Mouse (Mus musculus): Measurements from ENCODE around the gene Ctdsp2. TPM values are rescaled to one million over a fixed set of nuclear protein-coding genes. Genes with fewer than 3 reads are reported as not detected.

The Ctdsp2 gene
- 43.1 and 46.7 TPM in 2 replicates for polyA plus RNA-seq (2015; fragmentation: Nextera tagmentation; extraction: Ambion mirVana)

DNA sequence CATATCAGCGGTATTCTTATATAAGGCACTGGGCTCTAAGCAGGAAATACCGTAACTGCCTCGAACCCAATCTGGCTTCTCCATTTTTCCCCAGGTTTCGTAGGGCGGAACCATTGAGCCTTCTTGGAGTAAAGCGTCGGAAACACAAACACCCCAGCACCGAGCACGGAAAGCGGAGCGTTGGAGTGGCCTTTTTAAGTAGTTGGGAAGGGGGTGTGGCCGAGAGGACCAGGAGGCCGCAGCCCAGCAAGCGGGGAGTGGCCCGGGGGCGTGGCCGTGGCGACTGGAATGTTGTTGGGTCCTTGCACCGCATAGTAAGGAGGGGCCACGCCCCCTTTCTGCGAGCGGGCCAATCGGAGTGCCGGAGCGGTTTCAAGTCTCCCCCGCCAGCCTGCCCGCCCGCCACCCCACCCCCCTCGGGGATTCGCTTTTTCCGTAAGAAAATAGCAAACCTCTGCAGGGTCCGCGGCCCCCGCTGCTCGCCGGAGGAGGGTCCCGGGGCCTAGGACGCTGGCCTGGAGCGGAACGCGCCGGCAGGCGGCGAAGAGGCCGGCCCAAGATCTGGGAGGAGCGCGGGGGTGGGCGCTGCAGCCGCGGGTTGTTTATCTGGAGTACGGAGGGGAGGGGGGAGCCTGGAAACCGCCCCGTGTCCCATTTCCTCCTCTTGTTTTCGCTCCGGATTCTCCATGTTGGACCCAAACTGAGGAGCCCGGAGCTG is at the start of gene Ctdsp2:
Ctdsp2 (plus strand) TSS at position 441 of the 718 bp plus-strand sequence.
- peak within 1 kb of the TSS; percentile 99 for H3K9ac ChIP-seq (ENCODE audit: low read depth, low read length)
- no peaks in the 10 kb centered on the region for H3K36me3 ChIP-seq (ENCODE audit: control insufficient read depth, insufficient read depth)
- peak; percentile 91 for ATAC-seq
- peaks cover 29% of the 10 kb centered on the region for H3K4me1 ChIP-seq (replicated peaks; ENCODE audit: control insufficient read depth, insufficient read depth, low read length)
- peak; percentile 46 for TF ChIP-seq CTCF (IDR thresholded peaks at IDR 0.05; ENCODE audit: low read depth)
- WGBS = under 1% methylated on average over 49 of the region's 56 CpGs
- peak within 1 kb of the TSS; percentile 100 for H3K27ac ChIP-seq (ENCODE audit: low read depth, low read length)
- H3K27me3 ChIP-seq (replicated peaks; ENCODE audit: control insufficient read depth, insufficient read depth, low read length) = no peaks in the 10 kb centered on the region
- H3K9me3 ChIP-seq (ENCODE audit: control insufficient read depth) = no peaks in the 10 kb centered on the region
- H3K4me2 ChIP-seq (replicated peaks; ENCODE audit: low read depth) = peak within 1 kb of the TSS; percentile 73
- H3K4me3 ChIP-seq (ENCODE audit: low read depth, low read length) = peak within 1 kb of the TSS; percentile 100

DNA sequence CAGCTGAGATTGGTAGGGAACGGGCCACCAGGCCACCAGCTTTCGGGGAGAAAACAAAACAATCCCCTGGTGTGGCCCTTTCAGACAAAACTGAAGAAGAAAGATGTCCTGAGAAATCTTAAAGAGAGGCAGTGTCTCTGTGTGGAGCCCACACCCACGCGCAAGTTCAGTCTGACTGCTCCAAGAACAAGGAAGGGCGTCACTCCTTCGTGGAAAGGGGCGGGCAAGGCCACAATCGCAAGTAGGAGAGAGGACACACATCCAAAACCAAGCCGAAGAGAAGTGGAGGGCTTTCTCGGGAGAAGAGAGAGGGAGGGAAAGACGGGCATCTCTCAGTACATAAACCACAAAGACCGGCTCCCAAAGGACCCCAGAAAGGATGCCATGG is 49.7 kb upstream of the Ctdsp2 start:
- TF ChIP-seq CTCF (IDR thresholded peaks at IDR 0.05; ENCODE audit: low read depth) = no peak
- 23% methylated on average over 12 of the region's 12 CpGs for WGBS
- Histone ChIP-seq H3K4me2 (replicated peaks; ENCODE audit: low read depth) (peak overlapping the region; percentile 86), H3K27me3 (replicated peaks; ENCODE audit: control insufficient read depth, insufficient read depth, low read length) (no peaks in the 10 kb centered on the region), H3K9ac (ENCODE audit: low read depth, low read length) (peak overlapping the region; percentile 65; the same call in 1 of the 2 replicates), H3K4me1 (replicated peaks; ENCODE audit: control insufficient read depth, insufficient read depth, low read length) (peaks cover 24% of the 10 kb centered on the region), H3K36me3 (ENCODE audit: control insufficient read depth, insufficient read depth) (no peaks in the 10 kb centered on the region), H3K4me3 (ENCODE audit: low read depth, low read length) (peak overlapping the region; percentile 46), H3K9me3 (ENCODE audit: control insufficient read depth) (no peaks in the 10 kb centered on the region), H3K27ac (ENCODE audit: low read depth, low read length) (peak overlapping the region; percentile 94)
- ATAC-seq = peak; percentile 12; the same call in 1 of the 2 replicates

DNA sequence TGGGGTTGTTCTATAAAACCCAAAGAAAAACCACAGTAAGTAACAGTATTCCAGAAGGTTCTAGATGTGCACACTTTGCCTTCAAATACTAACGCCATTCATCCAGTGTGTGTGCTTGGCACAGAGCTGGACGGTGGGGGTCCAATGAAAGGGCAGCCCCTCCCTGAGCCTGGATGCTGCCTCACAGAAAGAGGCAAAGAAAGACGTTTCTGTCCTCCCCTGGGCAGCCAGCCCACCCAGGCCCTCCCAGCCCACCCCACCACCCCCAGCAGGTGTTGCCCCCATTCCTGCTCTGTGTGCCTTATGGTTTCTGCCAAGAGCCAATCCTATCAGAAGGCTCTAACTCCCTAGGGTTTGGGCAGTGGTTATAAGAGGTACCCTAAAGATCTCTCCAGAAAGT is 49.0 kb upstream of the Ctdsp2 start:
- Histone ChIP-seq H3K27me3 (replicated peaks; ENCODE audit: control insufficient read depth, insufficient read depth, low read length) (no peaks in the 10 kb centered on the region), H3K36me3 (ENCODE audit: control insufficient read depth, insufficient read depth) (no peaks in the 10 kb centered on the region), H3K9me3 (ENCODE audit: control insufficient read depth) (no peaks in the 10 kb centered on the region), H3K9ac (ENCODE audit: low read depth, low read length) (no peak overlapping the region), H3K4me1 (replicated peaks; ENCODE audit: control insufficient read depth, insufficient read depth, low read length) (peaks cover 29% of the 10 kb centered on the region), H3K4me3 (ENCODE audit: low read depth, low read length) (no peak overlapping the region), H3K27ac (ENCODE audit: low read depth, low read length) (peak overlapping the region; percentile 94; the same call in 1 of the 2 replicates), H3K4me2 (replicated peaks; ENCODE audit: low read depth) (0 out of 2 replicates have a peak overlapping the region, but pooled peaks have one; percentile 86)
- no peak for ATAC-seq
- TF ChIP-seq CTCF (IDR thresholded peaks at IDR 0.05; ENCODE audit: low read depth) = no peak
- 63% methylated on average over 3 of the region's 3 CpGs for WGBS

DNA sequence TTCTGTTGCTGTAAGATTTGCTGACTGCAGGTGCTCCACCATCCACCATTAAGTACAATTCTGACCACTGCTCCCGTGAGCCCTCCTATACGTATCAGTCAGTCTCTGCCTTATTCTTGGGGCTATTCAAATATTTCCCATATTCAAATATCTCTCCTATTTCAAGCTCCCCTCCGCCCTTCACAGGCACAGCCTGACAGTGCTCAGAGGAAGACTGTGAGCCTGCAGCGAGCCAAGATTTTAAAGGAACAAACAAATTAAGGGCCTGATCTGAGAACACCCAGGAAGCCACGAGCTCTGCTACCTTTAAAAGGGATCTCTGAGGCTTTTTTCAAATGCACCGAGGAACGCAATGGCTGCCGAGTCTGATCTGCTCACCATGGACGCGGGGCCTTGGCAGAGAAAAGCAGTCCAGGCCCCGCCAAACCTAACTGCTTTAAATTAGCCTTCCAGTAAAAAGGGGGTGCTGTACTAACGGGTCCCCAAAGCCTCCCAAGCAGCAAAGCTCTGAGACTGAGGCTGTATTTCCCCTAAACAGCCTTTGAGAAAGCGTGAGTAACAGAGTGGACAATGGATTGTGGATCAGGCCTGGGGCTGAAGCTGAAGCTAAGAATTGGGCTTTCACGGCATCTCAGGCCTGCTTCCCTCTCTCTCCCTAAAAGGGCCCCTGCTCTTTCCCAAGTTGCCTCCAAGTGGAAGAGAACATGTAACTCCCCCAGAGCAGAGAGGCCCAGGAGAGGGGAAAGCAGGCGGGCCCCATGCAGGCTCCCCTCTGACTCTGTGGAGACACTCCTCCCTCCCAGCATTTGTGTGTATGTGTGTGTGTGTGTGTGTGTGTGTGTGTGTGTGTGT is 48.0 kb upstream of the Ctdsp2 start:
- Histone ChIP-seq H3K27me3 (replicated peaks; ENCODE audit: control insufficient read depth, insufficient read depth, low read length) (no peaks in the 10 kb centered on the region), H3K4me1 (replicated peaks; ENCODE audit: control insufficient read depth, insufficient read depth, low read length) (peaks cover 36% of the 10 kb centered on the region), H3K27ac (ENCODE audit: low read depth, low read length) (peak overlapping the region; percentile 80), H3K9me3 (ENCODE audit: control insufficient read depth) (no peaks in the 10 kb centered on the region), H3K9ac (ENCODE audit: low read depth, low read length) (no peak overlapping the region), H3K4me3 (ENCODE audit: low read depth, low read length) (no peak overlapping the region), H3K36me3 (ENCODE audit: control insufficient read depth, insufficient read depth) (no peaks in the 10 kb centered on the region), H3K4me2 (replicated peaks; ENCODE audit: low read depth) (peak overlapping the region; percentile 24)
- ATAC-seq = peak; percentile 34
- no peak for TF ChIP-seq CTCF (IDR thresholded peaks at IDR 0.05; ENCODE audit: low read depth)
- WGBS = 40% methylated on average over 15 of the region's 15 CpGs

DNA sequence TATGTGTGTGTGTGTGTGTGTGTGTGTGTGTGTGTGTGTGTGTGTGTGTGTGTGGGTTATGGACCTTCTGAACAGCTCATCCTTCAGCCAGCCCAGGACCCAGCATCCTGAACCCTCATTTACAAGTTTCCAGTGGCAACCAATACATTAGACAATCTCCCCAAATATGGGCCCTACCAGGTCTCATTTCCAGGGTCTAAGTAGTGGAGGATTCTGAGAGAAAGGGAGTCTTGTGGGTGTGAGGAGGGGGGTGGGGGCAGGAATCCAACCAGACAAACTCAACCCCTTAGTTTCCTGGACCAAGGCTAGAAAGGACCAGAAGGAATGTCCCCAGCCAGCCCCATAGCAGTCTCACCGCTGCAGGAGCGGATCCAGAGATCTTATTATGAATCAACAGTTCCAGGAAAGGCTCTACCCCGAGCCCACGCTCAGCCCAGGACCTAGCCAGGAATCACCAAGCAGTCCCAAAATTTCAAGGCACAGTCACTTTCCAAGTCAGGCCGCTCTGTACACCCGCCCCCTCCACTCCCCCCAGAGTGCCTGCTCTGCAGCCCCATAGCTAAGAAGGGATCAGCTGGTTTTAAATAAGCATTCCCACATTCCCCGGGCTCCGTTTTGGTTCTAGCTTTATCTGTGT is 47.3 kb upstream of the Ctdsp2 start:
- Histone ChIP-seq H3K4me2 (replicated peaks; ENCODE audit: low read depth) (no peak overlapping the region; the same call in 1 of the 2 replicates), H3K27me3 (replicated peaks; ENCODE audit: control insufficient read depth, insufficient read depth, low read length) (no peaks in the 10 kb centered on the region), H3K4me3 (ENCODE audit: low read depth, low read length) (no peak overlapping the region), H3K27ac (ENCODE audit: low read depth, low read length) (peak overlapping the region; percentile 77), H3K4me1 (replicated peaks; ENCODE audit: control insufficient read depth, insufficient read depth, low read length) (peaks cover 42% of the 10 kb centered on the region), H3K36me3 (ENCODE audit: control insufficient read depth, insufficient read depth) (no peaks in the 10 kb centered on the region), H3K9ac (ENCODE audit: low read depth, low read length) (no peak overlapping the region), H3K9me3 (ENCODE audit: control insufficient read depth) (no peaks in the 10 kb centered on the region)
- WGBS = 59% methylated on average over 8 of the region's 8 CpGs
- no peak for ATAC-seq
- TF ChIP-seq CTCF (IDR thresholded peaks at IDR 0.05; ENCODE audit: low read depth) = no peak

DNA sequence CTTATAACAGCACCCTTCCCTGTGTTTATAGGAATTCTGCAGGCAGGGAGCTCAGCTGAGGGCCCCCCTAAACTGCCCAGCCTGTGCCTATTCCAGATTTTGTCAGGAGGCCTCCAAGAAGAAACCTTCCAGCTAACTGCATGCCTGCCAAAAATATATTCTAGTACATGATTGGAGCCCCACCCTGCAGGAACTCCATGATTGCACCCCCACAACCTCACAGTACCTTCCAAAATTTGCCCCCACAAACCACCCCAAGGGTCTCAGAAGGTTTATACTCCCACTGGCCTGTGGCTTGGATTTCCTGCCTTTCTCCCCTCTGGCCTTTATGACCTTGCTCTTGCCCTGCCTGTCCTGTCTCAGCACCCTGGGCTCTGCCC is 46.8 kb upstream of the Ctdsp2 start:
- Histone ChIP-seq H3K9me3 (ENCODE audit: control insufficient read depth) (no peaks in the 10 kb centered on the region), H3K4me2 (replicated peaks; ENCODE audit: low read depth) (no peak overlapping the region; the same call in 1 of the 2 replicates), H3K4me1 (replicated peaks; ENCODE audit: control insufficient read depth, insufficient read depth, low read length) (peaks cover 44% of the 10 kb centered on the region)

More for the DNA sequence above, 46.8 kb upstream of the Ctdsp2 start:
- no peaks in the 10 kb centered on the region for H3K27me3 ChIP-seq (replicated peaks; ENCODE audit: control insufficient read depth, insufficient read depth, low read length)
- TF ChIP-seq CTCF (IDR thresholded peaks at IDR 0.05; ENCODE audit: low read depth) = no peak
- H3K27ac ChIP-seq (ENCODE audit: low read depth, low read length) = peak overlapping the region; percentile 77
- H3K36me3 ChIP-seq (ENCODE audit: control insufficient read depth, insufficient read depth) = no peaks in the 10 kb centered on the region
- no peak for ATAC-seq
- H3K9ac ChIP-seq (ENCODE audit: low read depth, low read length) = no peak overlapping the region
- H3K4me3 ChIP-seq (ENCODE audit: low read depth, low read length) = no peak overlapping the region

Data from intestine, postnatal 0 days (tissue).